Mouse (Mus musculus) thymus, adult 18-20 months (tissue): ENCODE measurements around the gene Atad5.
"Not testable (repeated sequence)": the region's sequence is repeated elsewhere in the genome, so short reads cannot be mapped to it uniquely, and the experiment has no call there.

ENCODE experiments used
- DNase-seq, 2 experiments: peaks; one replicate each; pipeline ENCODE4 v3.0.0; 2022; ENCODE audit warnings: mixed read lengths in 2 of 2

Atad5 gene

GRCm38 (mm10) chr11:80151541-80151940 lies 62.3 kb downstream of the Atad5 start:
- no peak for DNase-seq

GRCm38 (mm10) chr11:80152376-80152775 lies 63.2 kb downstream of the Atad5 start:
- DNase-seq: no peak

- DNase-seq: peak; percentile 69 to 73
Observed at GRCm38 (mm10) chr11:80153857-80154495, 64.8 kb downstream of the Atad5 start, which contains the start of gene Adap2. Gene Adap2, plus strand, starts transcription at chr11:80154105.

GRCm38 (mm10) chr11:80154501-80154900 lies 65.3 kb downstream of the Atad5 start:
- DNase-seq: no peak

- no peak for DNase-seq
Observed at GRCm38 (mm10) chr11:80155541-80155940, 66.3 kb downstream of the Atad5 start.

GRCm38 (mm10) chr11:80155961-80156360 lies 66.8 kb downstream of the Atad5 start:
- DNase-seq: no peak

GRCm38 (mm10) chr11:80156841-80157240 lies 67.6 kb downstream of the Atad5 start:
- no peak for DNase-seq

- DNase-seq: no peak
Observed at GRCm38 (mm10) chr11:80159018-80159417, 69.8 kb downstream of the Atad5 start.

GRCm38 (mm10) chr11:80161041-80161440 lies 71.8 kb downstream of the Atad5 start:
- DNase-seq: no peak

- DNase-seq: no peak
Observed at GRCm38 (mm10) chr11:80163362-80164116, 74.3 kb downstream of the Atad5 start.

GRCm38 (mm10) chr11:80164224-80164623 lies 75.0 kb downstream of the Atad5 start:
- no peak for DNase-seq

GRCm38 (mm10) chr11:80168121-80168520 lies 78.9 kb downstream of the Atad5 start:
- DNase-seq: no peak

- DNase-seq: no peak
Observed at GRCm38 (mm10) chr11:80168611-80169249, 79.5 kb downstream of the Atad5 start.

GRCm38 (mm10) chr11:80169629-80170028 lies 80.4 kb downstream of the Atad5 start:
- DNase-seq: no peak

GRCm38 (mm10) chr11:80170351-80170750 lies 81.2 kb downstream of the Atad5 start:
- no peak for DNase-seq

- DNase-seq: no peak
Observed at GRCm38 (mm10) chr11:80171884-80172283, 82.7 kb downstream of the Atad5 start.

GRCm38 (mm10) chr11:80173963-80174670 lies 84.9 kb downstream of the Atad5 start:
- no peak for DNase-seq

GRCm38 (mm10) chr11:80176911-80177895 lies 88.0 kb downstream of the Atad5 start:
- DNase-seq: no peak

GRCm38 (mm10) chr11:80178316-80178715 lies 89.1 kb downstream of the Atad5 start:
- DNase-seq: no peak

- no peak for DNase-seq
Observed at GRCm38 (mm10) chr11:80181021-80181749, 92.0 kb downstream of the Atad5 start.

- not testable (repeated sequence) for DNase-seq
Observed at GRCm38 (mm10) chr11:80183054-80183704, 94.0 kb downstream of the Atad5 start.
